Mouse (Mus musculus) limb, embryonic 14.5 days (tissue): ENCODE results near the gene Cntn2. TPM values are rescaled to one million over a fixed set of nuclear protein-coding genes. Genes with fewer than 3 reads are reported as not detected.

Experiments used
- ATAC-seq: fragments of 200-750 bp; cut with Nextera tagmentation; 2 replicates; pipeline ENCODE4 v1.8.0; 2017; ENCODE audit warnings: low read depth, moderate number of reproducible peaks, moderate TSS enrichment; ENCODE audit not compliant: low FRiP score
- DNase-seq: peaks from one replicate; pipeline ENCODE4 v3.0.0-alpha.2; 2015; ENCODE audit warnings: low spot score
- H3K27ac ChIP-seq: fragments of 300-500 bp; sonication (generic); replicated peaks from 2 replicates; pipeline ENCODE4 v1.5.1; 2014; ENCODE audit warnings: low read depth, mild to moderate bottlenecking, low read length, moderate library complexity, mixed read lengths
- H3K27me3 ChIP-seq: fragments of 300-500 bp; sonication (generic); 2 replicates; pipeline ENCODE4 v1.6.1; 2014; ENCODE audit warnings: low read length, mixed read lengths; ENCODE audit not compliant: control insufficient read depth, insufficient read depth
- H3K36me3 ChIP-seq: fragments of 300-500 bp; sonication (generic); 2 replicates; pipeline ENCODE4 v1.6.1; 2014; ENCODE audit warnings: mild to moderate bottlenecking, low read length, moderate library complexity, mixed read lengths; ENCODE audit not compliant: control insufficient read depth, insufficient read depth
- H3K4me1 ChIP-seq: fragments of 300-500 bp; sonication (generic); 2 replicates; pipeline ENCODE4 v1.6.1; 2014; ENCODE audit warnings: antibody characterized with exemption, low read length, mixed read lengths; ENCODE audit not compliant: control insufficient read depth, insufficient read depth
- H3K4me2 ChIP-seq: fragments of 300-500 bp; sonication (generic); replicated peaks from 2 replicates; pipeline ENCODE4 v1.6.1; 2014; ENCODE audit warnings: low read depth, mild to moderate bottlenecking, low read length, moderate library complexity; ENCODE audit not compliant: severe bottlenecking
- H3K4me3 ChIP-seq: fragments of 300-500 bp; sonication (generic); replicated peaks from 2 replicates; pipeline ENCODE4 v1.5.1; 2014; ENCODE audit warnings: low read length
- H3K9ac ChIP-seq: fragments of 300-500 bp; sonication (generic); 2 replicates; pipeline ENCODE4 v1.6.1; 2014; ENCODE audit warnings: mild to moderate bottlenecking, low read depth, low read length, moderate library complexity; ENCODE audit not compliant: severe bottlenecking
- H3K9me3 ChIP-seq: fragments of 300-500 bp; sonication (generic); 2 replicates; pipeline ENCODE4 v1.6.1; 2016; ENCODE audit warnings: low read length; ENCODE audit not compliant: control insufficient read depth
- POLR2A ChIP-seq: fragments of 200-500 bp; IDR thresholded peaks from 2 replicates; pipeline ENCODE4 v1.8.0; 2012; ENCODE audit warnings: inconsistent platforms, mild to moderate bottlenecking, moderate library complexity, borderline replicate concordance; ENCODE audit not compliant: insufficient read depth, insufficient read length; ENCODE audit errors: extremely low read depth
- WGBS: fragments of 180-500 bp; shearing (Covaris S2); extraction: QIAGEN DNeasy Blood & Tissue Kit; methylation state at CpG from one replicate; pipeline ENCODE4 v1.1.7; 2014; 5-methylcytosine and 5-hydroxymethylcytosine counted together
- polyA plus RNA-seq, 2 experiments: library from polyadenylated mRNA; depleted of rRNA in 1 of 2; stranded (reverse) in 1 of 2; unstranded in 1 of 2; fragments of >200 nt; fragmentation: Nextera tagmentation in 1 of 2; extraction: Ambion mirVana in 1 of 2; gene quantifications; 2 replicates each; pipeline versions ENCODE4 v1.2.1 to v1.2.3; 2012 to 2014

Cntn2 gene
- polyA plus RNA-seq, 2 experiments: 0.84 to 1.1 TPM

- no peaks in the 10 kb centered on the region for H3K9me3 ChIP-seq
- 84% methylated on average over 2 of the region's 2 CpGs for WGBS
Measured at GRCm38 (mm10) chr1:132500535-132500934, 42.5 kb downstream of the Cntn2 start.

GRCm38 (mm10) chr1:132483759-132484158 is 59.3 kb downstream of the Cntn2 start:
- no peaks in the 10 kb centered on the region for H3K4me1 ChIP-seq
- 92% methylated on average over 6 of the region's 6 CpGs for WGBS
- no peak overlapping the region for H3K27ac ChIP-seq
- DNase-seq: no peak
- no peak for TF ChIP-seq POLR2A
- no peak overlapping the region for H3K4me2 ChIP-seq
- H3K4me3 ChIP-seq: no peak overlapping the region
- peaks cover 17% of the 10 kb centered on the region; the same call in 1 of the 2 replicates for H3K36me3 ChIP-seq
- no peaks in the 10 kb centered on the region for H3K9me3 ChIP-seq
- ATAC-seq: no peak
- H3K9ac ChIP-seq: no peak overlapping the region
- H3K27me3 ChIP-seq: no peaks in the 10 kb centered on the region

More at GRCm38 (mm10) chr1:132500535-132500934, 42.5 kb downstream of the Cntn2 start:
- H3K36me3 ChIP-seq: peaks cover 79% of the 10 kb centered on the region
- no peak overlapping the region for H3K4me2 ChIP-seq
- no peak for ATAC-seq
- H3K4me3 ChIP-seq: no peak overlapping the region
- H3K9ac ChIP-seq: no peak overlapping the region
- no peak overlapping the region for H3K27ac ChIP-seq
- H3K27me3 ChIP-seq: no peaks in the 10 kb centered on the region
- no peak for DNase-seq
- TF ChIP-seq POLR2A: no peak
- H3K4me1 ChIP-seq: no peaks in the 10 kb centered on the region

- no peak overlapping the region for H3K4me2 ChIP-seq
- no peaks in the 10 kb centered on the region for H3K27me3 ChIP-seq
- H3K27ac ChIP-seq: no peak overlapping the region
- 91% methylated on average over 3 of the region's 3 CpGs for WGBS
- peaks cover 3% of the 10 kb centered on the region for H3K4me1 ChIP-seq
- peaks cover 12% of the 10 kb centered on the region; the same call in 1 of the 2 replicates for H3K36me3 ChIP-seq
- no peak for ATAC-seq
- H3K9ac ChIP-seq: no peak overlapping the region
- no peak overlapping the region for H3K4me3 ChIP-seq
- no peak for TF ChIP-seq POLR2A
- no peaks in the 10 kb centered on the region for H3K9me3 ChIP-seq
- no peak for DNase-seq
Measured at GRCm38 (mm10) chr1:132483234-132483633, 59.8 kb downstream of the Cntn2 start.

- Histone ChIP-seq H3K9me3 (no peaks in the 10 kb centered on the region), H3K4me1 (peaks cover 8% of the 10 kb centered on the region), H3K27me3 (no peaks in the 10 kb centered on the region), H3K36me3 (peaks cover 5% of the 10 kb centered on the region; the same call in 1 of the 2 replicates), H3K4me3 (no peak overlapping the region), H3K9ac (no peak overlapping the region), H3K27ac (no peak overlapping the region), H3K4me2 (no peak overlapping the region)
- WGBS: 84% methylated on average over 2 of the region's 2 CpGs
- TF ChIP-seq POLR2A: no peak
- ATAC-seq (no peak), DNase-seq (no peak)
Measured at GRCm38 (mm10) chr1:132481619-132482018, 61.4 kb downstream of the Cntn2 start.

GRCm38 (mm10) chr1:132479438-132479837 is 63.6 kb downstream of the Cntn2 start:
- H3K36me3 ChIP-seq: no peaks in the 10 kb centered on the region
- H3K9ac ChIP-seq: no peak overlapping the region
- H3K9me3 ChIP-seq: no peaks in the 10 kb centered on the region
- H3K4me1 ChIP-seq: peaks cover 8% of the 10 kb centered on the region
- no peaks in the 10 kb centered on the region for H3K27me3 ChIP-seq
- no peak for DNase-seq
- H3K4me3 ChIP-seq: no peak overlapping the region
- no peak overlapping the region for H3K4me2 ChIP-seq
- ATAC-seq: no peak
- no peak for TF ChIP-seq POLR2A
- WGBS: 92% methylated on average over 1 of the region's 1 CpGs
- H3K27ac ChIP-seq: no peak overlapping the region
